Mouse (Mus musculus) forebrain, embryonic 12.5 days (tissue): Measurements from ENCODE around the gene Naa50. TPM values are rescaled to one million over a fixed set of nuclear protein-coding genes. Genes with fewer than 3 reads are reported as not detected.

ENCODE experiments used
- polyA plus RNA-seq: library from polyadenylated mRNA; unstranded; fragments of >200 nt; fragmentation: Nextera tagmentation; extraction: Ambion mirVana; gene quantifications from 2 replicates; pipeline ENCODE4 v1.2.1, GENCODE M21; 2016

Gene Naa50
- polyA plus RNA-seq, 1 experiment from 2014 or later = 117 TPM

Other genes starting within 250 kb of the Naa50 start
- gene Qtrt2, start 213.0 kb upstream of the Naa50 start, polyA plus RNA-seq = 34.7 and 35.6 TPM in 2 replicates
- 0.62 and 0.66 TPM in 2 replicates for gene Zdhhc23, start 160.0 kb upstream of the Naa50 start, polyA plus RNA-seq
- gene Gramd1c, start 76.5 kb upstream of the Naa50 start, polyA plus RNA-seq = 3.8 and 3.9 TPM in 2 replicates
- 55.2 and 60.1 TPM in 2 replicates for gene Atp6v1a, start 125 bp upstream of the Naa50 start, polyA plus RNA-seq
- 4.7 and 4.8 TPM in 2 replicates for gene Usf3, start 33.4 kb downstream of the Naa50 start, polyA plus RNA-seq
- gene Sidt1, start 193.4 kb downstream of the Naa50 start, polyA plus RNA-seq = 0.14 and 0.23 TPM in 2 replicates
- gene Spice1, start 207.3 kb downstream of the Naa50 start, polyA plus RNA-seq = 36.6 and 37.8 TPM in 2 replicates